Mouse (Mus musculus) olfactory bulb, adult 2 months (tissue): ENCODE measurements around the gene Ppm1h. TPM values are rescaled to one million over a fixed set of nuclear protein-coding genes. Genes with fewer than 3 reads are reported as not detected.

ENCODE experiments used
- H3K27ac ChIP-seq: fragments of 200-500 bp; 2 replicates; pipeline ENCODE4 v1.5.1; 2012; ENCODE audit warnings: low read depth, low read length; ENCODE audit not compliant: insufficient read depth
- H3K4me1 ChIP-seq: fragments of 200-500 bp; 2 replicates; pipeline ENCODE4 v1.6.1; 2012; ENCODE audit warnings: low read length; ENCODE audit not compliant: control insufficient read depth, insufficient read depth
- H3K4me3 ChIP-seq: fragments of 200-500 bp; 2 replicates; pipeline ENCODE4 v1.5.1; 2012; ENCODE audit warnings: mild to moderate bottlenecking, low read depth, low read length, moderate library complexity; ENCODE audit not compliant: insufficient read depth
- CTCF ChIP-seq: fragments of 200-500 bp; IDR thresholded peaks from 2 replicates; pipeline ENCODE4 v1.5.1; 2012; ENCODE audit warnings: low read depth, mild to moderate bottlenecking, low read length, moderate library complexity; ENCODE audit not compliant: insufficient read depth
- POLR2A ChIP-seq: fragments of 200-500 bp; IDR thresholded peaks from 2 replicates; pipeline ENCODE4 v1.6.1; 2012; ENCODE audit warnings: mild to moderate bottlenecking, low read depth, low read length, moderate library complexity; ENCODE audit not compliant: insufficient read depth
- WGBS: fragments of 180-500 bp; shearing (Covaris S2); methylation state at CpG from one replicate; pipeline ENCODE4 v1.1.7; 2018; 5-methylcytosine and 5-hydroxymethylcytosine counted together
- polyA plus RNA-seq: library from polyadenylated mRNA; stranded (reverse); fragments of >200 nt; gene quantifications from 2 replicates; pipeline ENCODE4 v1.2.4, GENCODE M21; 2012; ENCODE audit warnings: low replicate concordance; ENCODE audit not compliant: missing spikeins, insufficient read depth, insufficient read length

The Ppm1h gene
- polyA plus RNA-seq, result 422 TPM in 1 of 2 replicates, not detected in the other

- Histone ChIP-seq H3K4me1 (peaks cover 6% of the 10 kb centered on the region), H3K27ac (peak within 1 kb of the TSS; percentile 58), H3K4me3 (peak within 1 kb of the TSS; percentile 81)
- TF ChIP-seq POLR2A (no peak), CTCF (no peak)
- WGBS, result under 1% methylated on average over 93 of the region's 94 CpGs
These were observed at the start of gene Ppm1h for GRCm38 (mm10) chr10:122678541-122679436. TSS of gene Ppm1h (plus strand) at chr10:122678762.

- TF ChIP-seq POLR2A, result no peak
- WGBS, result 77% methylated on average over 4 of the region's 4 CpGs
- Histone ChIP-seq H3K4me1 (no peaks in the 10 kb centered on the region), H3K27ac (no peak overlapping the region), H3K4me3 (no peak overlapping the region)
These were observed 49.6 kb upstream of the Ppm1h start for GRCm38 (mm10) chr10:122629003-122629402.

- 94% methylated on average over 4 of the region's 4 CpGs for WGBS
- Histone ChIP-seq H3K27ac (no peak overlapping the region), H3K4me1 (0 out of 2 replicates have a peak, but pooled peaks cover 4% of the 10 kb centered on the region), H3K4me3 (no peak overlapping the region)
- TF ChIP-seq CTCF (no peak), POLR2A (no peak)
These were observed 38.7 kb upstream of the Ppm1h start for GRCm38 (mm10) chr10:122639879-122640278.

- no peak overlapping the region for H3K27ac ChIP-seq
- TF ChIP-seq POLR2A (no peak), CTCF (no peak)
- 87% methylated on average over 8 of the region's 8 CpGs for WGBS
These were observed 37.2 kb upstream of the Ppm1h start for GRCm38 (mm10) chr10:122641263-122641795.

GRCm38 (mm10) chr10:122642125-122642524, 36.4 kb upstream of the Ppm1h start:
- no peak overlapping the region for H3K4me3 ChIP-seq
- TF ChIP-seq POLR2A (no peak), CTCF (no peak)
- 0 out of 2 replicates have a peak, but pooled peaks cover 4% of the 10 kb centered on the region for H3K4me1 ChIP-seq
- 81% methylated on average over 4 of the region's 4 CpGs for WGBS
- H3K27ac ChIP-seq, result no peak overlapping the region

More at GRCm38 (mm10) chr10:122641263-122641795, 37.2 kb upstream of the Ppm1h start:
- no peak overlapping the region for H3K4me3 ChIP-seq
- 0 out of 2 replicates have a peak, but pooled peaks cover 4% of the 10 kb centered on the region for H3K4me1 ChIP-seq

- Histone ChIP-seq H3K27ac (no peak overlapping the region), H3K4me1 (no peaks in the 10 kb centered on the region), H3K4me3 (no peak overlapping the region)
- WGBS, result 95% methylated on average over 4 of the region's 4 CpGs
- no peak for TF ChIP-seq POLR2A
- no peak for TF ChIP-seq CTCF
These were observed 26.6 kb upstream of the Ppm1h start for GRCm38 (mm10) chr10:122651932-122652331.

GRCm38 (mm10) chr10:122652578-122652977, 26.0 kb upstream of the Ppm1h start:
- 93% methylated on average over 1 of the region's 1 CpGs for WGBS
- Histone ChIP-seq H3K4me3 (no peak overlapping the region), H3K4me1 (no peaks in the 10 kb centered on the region), H3K27ac (no peak overlapping the region)
- TF ChIP-seq POLR2A, result no peak
- TF ChIP-seq CTCF, result no peak

- TF ChIP-seq POLR2A (no peak), CTCF (no peak)
- H3K27ac ChIP-seq, result no peak overlapping the region
- no peaks in the 10 kb centered on the region for H3K4me1 ChIP-seq
- WGBS, result 90% methylated on average over 1 of the region's 1 CpGs
- H3K4me3 ChIP-seq, result no peak overlapping the region
These were observed 12.9 kb upstream of the Ppm1h start for GRCm38 (mm10) chr10:122665652-122666051.

GRCm38 (mm10) chr10:122671253-122671652, 7.3 kb upstream of the Ppm1h start:
- WGBS, result 88% methylated on average over 2 of the region's 2 CpGs
- Histone ChIP-seq H3K4me1 (no peaks in the 10 kb centered on the region), H3K4me3 (no peak overlapping the region), H3K27ac (no peak overlapping the region)
- TF ChIP-seq POLR2A (no peak), CTCF (no peak)

- WGBS, result 95% methylated on average over 4 of the region's 4 CpGs
- Histone ChIP-seq H3K4me3 (no peak overlapping the region), H3K27ac (no peak overlapping the region), H3K4me1 (no peaks in the 10 kb centered on the region)
- TF ChIP-seq POLR2A (no peak), CTCF (no peak)
These were observed 6.5 kb upstream of the Ppm1h start for GRCm38 (mm10) chr10:122672044-122672443.
